Mouse (Mus musculus) cerebellum, adult 2 months (tissue): ENCODE measurements at regions not wholly inside any gene's neighbourhood (a gene's known extent, or its start where the extent isn't known, plus 50 kb on each side); places are given as distances from the start of the nearest gene placed in this dataset.

Source experiments
- CTCF ChIP-seq: fragments of 200-500 bp; IDR thresholded peaks from 2 replicates; pipeline ENCODE4 v1.5.1; 2011; ENCODE audit warnings: low read depth, mild to moderate bottlenecking, control low read depth, low read length, moderate library complexity, borderline replicate concordance; ENCODE audit not compliant: insufficient read depth
- POLR2A ChIP-seq: fragments of 200-500 bp; IDR thresholded peaks from 2 replicates; pipeline ENCODE4 v1.6.1; 2011; ENCODE audit warnings: low read length, control low read depth, borderline replicate concordance; ENCODE audit not compliant: insufficient read depth

- no peak for TF ChIP-seq POLR2A
- TF ChIP-seq CTCF, result no peak
Observed at GRCm38 (mm10) chr17:48802673-48803072, 129.5 kb upstream of the Lrfn2 start.
